Mouse (Mus musculus): ENCODE results near the gene Adcyap1r1. TPM values are rescaled to one million over a fixed set of nuclear protein-coding genes. Genes with fewer than 3 reads are reported as not detected.

Adcyap1r1 gene
- 10 to 100 TPM in 1 of 2 experiments, 1 to 10 TPM in 1; 8.6 to 11.9 TPM for total RNA-seq (2021)

- peak; percentile 43 for DNase-seq
These were observed at the start of gene Adcyap1r1 for GRCm38 (mm10) chr6:55451771-55452371. Gene Adcyap1r1, plus strand, starts transcription at chr6:55451978.

- DNase-seq = no peak
These were observed 49.6 kb upstream of the Adcyap1r1 start for GRCm38 (mm10) chr6:55402041-55402776.

GRCm38 (mm10) chr6:55403411-55404309 lies 48.1 kb upstream of the Adcyap1r1 start:
- DNase-seq = no peak

- DNase-seq = no peak
These were observed 47.3 kb upstream of the Adcyap1r1 start for GRCm38 (mm10) chr6:55404421-55404990.

GRCm38 (mm10) chr6:55407345-55407744 lies 44.4 kb upstream of the Adcyap1r1 start:
- DNase-seq = no peak

- DNase-seq = peak; percentile 38
These were observed 41.5 kb upstream of the Adcyap1r1 start for GRCm38 (mm10) chr6:55410119-55410775.

GRCm38 (mm10) chr6:55410977-55411376 lies 40.8 kb upstream of the Adcyap1r1 start:
- DNase-seq = peak; percentile 28

GRCm38 (mm10) chr6:55416202-55416601 lies 35.6 kb upstream of the Adcyap1r1 start:
- DNase-seq = no peak

- no peak for DNase-seq
These were observed 32.9 kb upstream of the Adcyap1r1 start for GRCm38 (mm10) chr6:55418746-55419410.

GRCm38 (mm10) chr6:55420411-55420810 lies 31.4 kb upstream of the Adcyap1r1 start:
- no peak for DNase-seq

- no peak for DNase-seq
These were observed 30.9 kb upstream of the Adcyap1r1 start for GRCm38 (mm10) chr6:55420869-55421361.

GRCm38 (mm10) chr6:55432121-55432520 lies 19.7 kb upstream of the Adcyap1r1 start:
- peak; percentile 8 for DNase-seq

- peak; percentile 60 for DNase-seq
These were observed 17.4 kb upstream of the Adcyap1r1 start for GRCm38 (mm10) chr6:55434360-55434759.

GRCm38 (mm10) chr6:55435266-55436159 lies 16.3 kb upstream of the Adcyap1r1 start:
- no peak for DNase-seq

- DNase-seq = no peak
These were observed 13.9 kb upstream of the Adcyap1r1 start for GRCm38 (mm10) chr6:55437919-55438318.

- no peak for DNase-seq
These were observed 12.9 kb upstream of the Adcyap1r1 start for GRCm38 (mm10) chr6:55438837-55439236.

- peak; percentile 26 for DNase-seq
These were observed 7.7 kb upstream of the Adcyap1r1 start for GRCm38 (mm10) chr6:55443927-55444688.

GRCm38 (mm10) chr6:55444721-55445120 lies 7.1 kb upstream of the Adcyap1r1 start:
- DNase-seq = no peak

GRCm38 (mm10) chr6:55448199-55448598 lies 3.6 kb upstream of the Adcyap1r1 start:
- DNase-seq = no peak
